In the genomic region with DNA sequence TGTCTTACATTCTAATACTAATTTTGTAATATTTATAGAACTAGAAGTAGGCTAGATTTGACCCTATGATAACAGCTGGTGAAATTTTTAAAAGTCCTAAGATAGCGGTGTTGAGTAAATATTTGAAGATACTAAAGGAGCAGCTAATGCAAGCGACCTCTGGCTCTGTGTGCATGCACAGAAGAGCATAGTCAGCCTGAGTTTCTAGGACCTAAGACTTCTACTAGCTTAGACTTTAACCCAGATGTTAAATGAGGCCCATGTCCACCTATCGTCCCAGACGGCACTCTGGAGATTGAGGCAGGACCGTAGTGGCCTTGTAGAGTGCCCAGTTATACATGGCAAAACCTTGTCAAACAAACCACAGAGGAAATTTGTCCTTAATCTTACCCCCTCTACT, we compare ENCODE assay signal across 30 mouse cellular contexts. TPM values are rescaled to one million over a fixed set of nuclear protein-coding genes. Genes with fewer than 3 reads are reported as not detected.
A peak's percentile ranks its signal among the peaks of the same experiment; 100 is the strongest.
DNase-seq lines count a peak whose midpoint lies in the region; ATAC-seq lines count a peak whose summit lies in the region.
"Had no signal": no experiment of that assay in that cellular context is flagged by ENCODE, and none has a peak within 500 bp of the region (broad histone marks: within the 10 kb centered on the region; RNA-seq: fewer than 3 reads in every experiment).

No protein-coding gene starts in this region.

- no peaks in the 10 kb centered on the region for H3K27me3 ChIP-seq in liver, embryonic 16.5 days (ENCODE audit: control insufficient read depth, insufficient read depth, low read depth, low read length)
- H3K27me3 ChIP-seq in liver, embryonic 11.5 days (replicated peaks; ENCODE audit: control insufficient read depth, insufficient read depth, low read length), result no peaks in the 10 kb centered on the region
- H3K27me3 ChIP-seq in kidney, embryonic 15.5 days, result no peaks in the 10 kb centered on the region
- H3K27me3 ChIP-seq: CH12.LX; forebrain, embryonic 12.5 days; heart, embryonic 15.5 days; hindbrain, embryonic 13.5 days; limb, embryonic 15.5 days; midbrain, embryonic 13.5 days; neural tube, embryonic 13.5 days had no signal

- H3K36me3 ChIP-seq in liver, embryonic 16.5 days (ENCODE audit: control insufficient read depth, insufficient read depth), result peaks cover 36% of the 10 kb centered on the region
- peaks cover 40% of the 10 kb centered on the region for H3K36me3 ChIP-seq in liver, embryonic 11.5 days (ENCODE audit: control insufficient read depth, insufficient read depth, low read length)
- H3K36me3 ChIP-seq in kidney, embryonic 15.5 days, result peaks cover 73% of the 10 kb centered on the region

- intact Hi-C loops in heart, postnatal 10 days (cut with DNase I), result no loop called here

- H3K27ac ChIP-seq in liver, embryonic 16.5 days (ENCODE audit: low read length), result no peak overlapping the region
- no peak overlapping the region for H3K27ac ChIP-seq in liver, embryonic 11.5 days (ENCODE audit: low read depth, low read length)
- no peak overlapping the region for H3K27ac ChIP-seq in kidney, embryonic 15.5 days
- H3K27ac ChIP-seq: forebrain, embryonic 12.5 days; heart, embryonic 10.5 days; heart, embryonic 15.5 days; hindbrain, embryonic 13.5 days; limb, embryonic 10.5 days; limb, embryonic 15.5 days; macrophage; midbrain, embryonic 13.5 days; neural tube, embryonic 13.5 days had no signal

- peak; percentile 52 for ATAC-seq in liver, embryonic 16.5 days (ENCODE audit: low read depth)
- no peak for ATAC-seq in liver, embryonic 11.5 days (replicated peaks; ENCODE audit: low FRiP score)
- ATAC-seq in kidney, embryonic 15.5 days (replicated peaks; ENCODE audit: low FRiP score), result peak; percentile 33; the same call in 1 of the 2 replicates
- ATAC-seq in erythroid progenitor cell, adult 5-6 weeks (replicated peaks; ENCODE audit: low FRiP score, poor library complexity, severe bottlenecking), result no peak
- ATAC-seq: forebrain, postnatal 0 days; midbrain, embryonic 13.5 days had no signal

- H3K4me2 ChIP-seq in liver, embryonic 16.5 days (ENCODE audit: low read depth, low read length), result no peak overlapping the region
- H3K4me2 ChIP-seq in liver, embryonic 11.5 days, result no peak overlapping the region
- no peak overlapping the region for H3K4me2 ChIP-seq in kidney, embryonic 15.5 days
- H3K4me2 ChIP-seq: forebrain, embryonic 12.5 days; heart, embryonic 15.5 days; hindbrain, embryonic 13.5 days; limb, embryonic 15.5 days; midbrain, embryonic 13.5 days; neural tube, embryonic 13.5 days had no signal

- H3K9me3 ChIP-seq in liver, embryonic 16.5 days (replicated peaks; ENCODE audit: control insufficient read depth, low read length), result no peaks in the 10 kb centered on the region
- no peaks in the 10 kb centered on the region for H3K9me3 ChIP-seq in liver, embryonic 11.5 days (ENCODE audit: control insufficient read depth, low read length)
- H3K9me3 ChIP-seq in kidney, embryonic 15.5 days (replicated peaks), result no peaks in the 10 kb centered on the region
- H3K9me3 ChIP-seq: forebrain, embryonic 12.5 days; heart, embryonic 10.5 days; heart, embryonic 15.5 days; hindbrain, embryonic 13.5 days; limb, embryonic 10.5 days; limb, embryonic 15.5 days; midbrain, embryonic 13.5 days; neural tube, embryonic 13.5 days had no signal

- WGBS in liver, embryonic 16.5 days (ENCODE audit: insufficient replicate concordance), result 69% methylated on average over 5 of the region's 5 CpGs
- WGBS in liver, embryonic 11.5 days, result 72% methylated on average over 5 of the region's 5 CpGs
- WGBS in kidney, embryonic 15.5 days, result 79% methylated on average over 5 of the region's 5 CpGs

- H3K4me3 ChIP-seq in liver, embryonic 16.5 days (ENCODE audit: low read depth, low read length), result no peak overlapping the region
- H3K4me3 ChIP-seq in liver, embryonic 11.5 days (ENCODE audit: low read depth, low read length), result no peak overlapping the region
- no peak overlapping the region for H3K4me3 ChIP-seq in kidney, embryonic 15.5 days (replicated peaks)
- H3K4me3 ChIP-seq: erythroblast, embryonic 14.5 days; forebrain, embryonic 12.5 days; heart, embryonic 10.5 days; heart, embryonic 15.5 days; hindbrain, embryonic 13.5 days; limb, embryonic 10.5 days; limb, embryonic 15.5 days; midbrain, embryonic 13.5 days; neural tube, embryonic 13.5 days had no signal

- DNase-seq in heart, adult 11 months, result peak; percentile 25
- no peak for DNase-seq in heart, postnatal 10 days
- DNase-seq in liver, embryonic 11.5 days (ENCODE audit: low spot score), result no peak
- DNase-seq in yolk sac, embryonic 10.5 days (ENCODE audit: low spot score), result peak; percentile 64
- DNase-seq in spleen, postnatal 10 days (ENCODE audit: low spot score in 2 of 2), result no peak
- DNase-seq: adrenal gland, adult 8-10 months; cerebellum, adult 2 months; cerebellum, postnatal 14 days; forebrain, postnatal 0 days; gastrocnemius, postnatal 10 days; heart, postnatal 4 days; layer of hippocampus, postnatal 36 days; lung, adult 2 months; lung, postnatal 10 days; right cerebral cortex, postnatal 4 days; thymus, postnatal 25 days had no signal

- H3K9ac ChIP-seq in liver, embryonic 16.5 days (ENCODE audit: low read depth, low read length), result no peak overlapping the region
- H3K9ac ChIP-seq in liver, embryonic 11.5 days (ENCODE audit: low read depth, low read length), result no peak overlapping the region
- H3K9ac ChIP-seq in kidney, embryonic 15.5 days, result no peak overlapping the region
- H3K9ac ChIP-seq: forebrain, embryonic 12.5 days; forebrain, postnatal 0 days; heart, embryonic 15.5 days; hindbrain, embryonic 13.5 days; limb, embryonic 15.5 days; midbrain, embryonic 13.5 days; neural tube, embryonic 13.5 days had no signal

- H3K4me1 ChIP-seq in liver, embryonic 16.5 days (ENCODE audit: control insufficient read depth, low read depth, low read length), result peaks cover 2% of the 10 kb centered on the region
- peaks cover 9% of the 10 kb centered on the region for H3K4me1 ChIP-seq in liver, embryonic 11.5 days (replicated peaks; ENCODE audit: control insufficient read depth, insufficient read depth, low read length)
- 0 out of 2 replicates have a peak, but pooled peaks cover 3% of the 10 kb centered on the region for H3K4me1 ChIP-seq in kidney, embryonic 15.5 days
- H3K4me1 ChIP-seq: limb, embryonic 15.5 days had no signal

RNA-seq across cellular contexts. Expression of gene Nap1l1, which starts 11.1 kb away (rescaled TPM):
- total RNA-seq in heart, postnatal 10 days (2021), result 10 to 100 TPM; 82.6 to 85.2 TPM
- polyA plus RNA-seq in liver, embryonic 16.5 days (2015; fragmentation: Nextera tagmentation; extraction: Ambion mirVana), result 67.0 and 76.2 TPM in 2 replicates
- 313 and 324 TPM in 2 replicates for polyA plus RNA-seq in liver, embryonic 11.5 days (2014; fragmentation: Nextera tagmentation; extraction: Ambion mirVana)
- 249 and 270 TPM in 2 replicates for polyA plus RNA-seq in kidney, embryonic 15.5 days (2015; fragmentation: Nextera tagmentation; extraction: Ambion mirVana)
- total RNA-seq in erythroid progenitor cell, adult 5-6 weeks (2015; ENCODE audit: low replicate concordance), result 170 and 182 TPM in 2 replicates
- 199 and 208 TPM in 2 replicates for total RNA-seq in erythroid progenitor cell, adult 5-6 weeks (2017; ENCODE audit: low replicate concordance)

RNA-seq across cellular contexts. Expression of gene Phlda1, which starts 22.0 kb away (rescaled TPM):
- total RNA-seq in heart, postnatal 10 days (2021), result 10 to 100 TPM; 16.9 to 20.8 TPM
- polyA plus RNA-seq in liver, embryonic 16.5 days (2015; fragmentation: Nextera tagmentation; extraction: Ambion mirVana), result 3.1 and 4.7 TPM in 2 replicates
- polyA plus RNA-seq in liver, embryonic 11.5 days (2014; fragmentation: Nextera tagmentation; extraction: Ambion mirVana), result 15.8 and 16.1 TPM in 2 replicates
- polyA plus RNA-seq in kidney, embryonic 15.5 days (2015; fragmentation: Nextera tagmentation; extraction: Ambion mirVana), result 38.2 and 38.6 TPM in 2 replicates
- 0.84 TPM in 1 of 2 replicates, not detected in the other for total RNA-seq in erythroid progenitor cell, adult 5-6 weeks (2015; ENCODE audit: low replicate concordance)
- total RNA-seq in erythroid progenitor cell, adult 5-6 weeks (2017; ENCODE audit: low replicate concordance), result 0.38 TPM in 1 of 2 replicates, not detected in the other

Comparison
In these comparisons a context has a peak if more than half of its experiments do, and no peak if none do; other contexts are left out.
1. DNase-seq: peak in heart, adult 11 months (single experiment) and yolk sac, embryonic 10.5 days (single experiment); none in heart, postnatal 10 days (0 of 2), liver, embryonic 11.5 days (single experiment) and spleen, postnatal 10 days (0 of 2).
2. ATAC-seq: peak in liver, embryonic 16.5 days (single experiment) and kidney, embryonic 15.5 days (single experiment); none in liver, embryonic 11.5 days (single experiment) and erythroid progenitor cell, adult 5-6 weeks (single experiment).